Mouse (Mus musculus) stomach, postnatal 0 days (tissue): ENCODE data around the gene Sdc3.

ENCODE experiments used
- CTCF ChIP-seq: IDR thresholded peaks from 2 replicates; pipeline ENCODE4 v1.5.1; 2016; ENCODE audit warnings: antibody characterized with exemption, low read depth, mild to moderate bottlenecking, moderate library complexity
- EP300 ChIP-seq: optimal IDR thresholded peaks from 2 replicates; pipeline ENCODE3; 2016; ENCODE audit warnings: antibody characterized with exemption

GRCm38 (mm10) chr4:130828851-130829673 is 36.7 kb downstream of the Sdc3 start:
- TF ChIP-seq CTCF (no peak), EP300 (no peak)
